Mouse (Mus musculus) liver, postnatal 0 days (tissue): Measurements from ENCODE around the gene Tacc2.

Experiments used
- CTCF ChIP-seq: sonication (generic); IDR thresholded peaks from 2 replicates; pipeline ENCODE4 v1.5.1; 2016; ENCODE audit warnings: antibody characterized with exemption, low read depth
- EP300 ChIP-seq: IDR thresholded peaks from 2 replicates; pipeline ENCODE4 v1.6.1; 2016; ENCODE audit warnings: antibody characterized with exemption, low read depth, mild to moderate bottlenecking

DNA sequence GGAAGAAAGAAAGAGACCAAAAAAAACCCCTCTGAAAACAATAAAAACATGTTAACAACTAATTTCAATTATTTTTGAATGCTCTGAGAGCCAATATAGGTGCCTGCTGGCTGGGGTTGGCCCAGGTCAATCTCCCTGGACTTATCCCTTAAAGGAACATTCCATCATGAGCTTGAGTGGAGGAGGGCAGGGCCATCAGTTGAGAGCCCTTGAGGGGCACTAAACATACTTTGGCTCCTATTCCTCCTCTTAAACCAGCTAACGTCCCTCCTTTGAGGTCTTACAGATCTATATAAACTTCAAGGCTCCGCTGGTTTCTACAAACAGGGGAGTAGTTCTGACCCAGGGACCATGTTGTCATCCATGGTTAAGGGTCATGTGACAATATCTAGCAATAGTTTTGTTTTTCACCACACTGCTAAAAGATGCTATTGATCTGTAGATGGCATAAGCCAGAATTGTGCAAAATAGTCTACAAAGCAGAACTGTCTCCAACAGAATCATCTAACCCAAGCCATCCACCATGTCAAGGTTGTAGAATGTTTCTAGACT, 9.4 kb downstream of the Tacc2 start:
- TF ChIP-seq EP300: no peak
- TF ChIP-seq CTCF: no peak
